Mouse (Mus musculus) kidney, adult 11 months (tissue): ENCODE results near the gene Zfc3h1.

ENCODE experiments used
- DNase-seq: peaks from one replicate; pipeline ENCODE4 v3.0.0; 2022

Zfc3h1 gene

DNA sequence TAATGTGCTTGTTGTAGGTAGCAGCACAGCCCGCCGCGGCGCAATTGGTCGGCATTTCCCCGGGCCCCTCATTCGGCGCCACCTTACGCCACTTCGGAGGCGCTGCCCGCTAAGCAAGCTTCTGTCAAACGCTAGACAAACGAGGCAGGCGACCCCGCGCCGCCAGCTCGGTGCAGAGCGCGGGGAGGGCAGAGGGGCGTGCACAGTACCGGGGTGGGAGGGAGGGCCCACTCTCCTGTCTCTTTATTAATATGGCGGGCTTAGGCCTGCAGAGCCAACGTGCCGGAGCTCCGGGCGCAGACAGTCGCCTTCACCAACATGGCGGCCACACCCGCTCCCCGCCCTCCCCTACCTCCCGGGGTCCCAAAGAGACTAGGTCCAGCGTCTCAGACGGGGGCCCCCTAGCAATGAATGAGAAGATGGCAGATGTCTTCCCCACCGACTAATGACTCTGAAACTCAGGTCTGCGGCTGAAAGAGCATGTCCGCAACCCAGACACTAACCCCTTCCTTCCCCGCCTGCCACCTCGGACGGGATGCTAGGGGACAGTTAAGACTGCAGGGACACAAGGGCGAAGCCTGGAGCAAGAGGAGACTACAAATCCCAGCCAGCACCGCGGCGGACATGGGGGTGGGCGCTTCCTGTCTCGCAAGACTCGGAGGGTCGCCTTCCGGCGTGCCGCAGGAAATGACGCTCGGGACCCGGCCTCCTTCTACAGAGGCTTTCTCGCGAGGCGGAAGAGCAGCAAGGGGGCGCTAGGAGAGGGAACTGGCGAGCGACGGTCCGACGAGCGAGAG, at the start of gene Zfc3h1, which contains the start of gene Thap2:
Gene Zfc3h1, plus strand, starts transcription at position 739 of the 797 bp plus-strand sequence.
Gene Thap2, minus strand, starts transcription at position 223 of the 797 bp plus-strand sequence.
- DNase-seq: peak; percentile 98

GRCm38 (mm10) chr10:115336901-115337300, 47.9 kb upstream of the Zfc3h1 start:
- no peak for DNase-seq

GRCm38 (mm10) chr10:115339820-115340328, 44.9 kb upstream of the Zfc3h1 start:
- no peak for DNase-seq

- no peak for DNase-seq
Measured at GRCm38 (mm10) chr10:115342771-115343425, 41.9 kb upstream of the Zfc3h1 start.

DNA sequence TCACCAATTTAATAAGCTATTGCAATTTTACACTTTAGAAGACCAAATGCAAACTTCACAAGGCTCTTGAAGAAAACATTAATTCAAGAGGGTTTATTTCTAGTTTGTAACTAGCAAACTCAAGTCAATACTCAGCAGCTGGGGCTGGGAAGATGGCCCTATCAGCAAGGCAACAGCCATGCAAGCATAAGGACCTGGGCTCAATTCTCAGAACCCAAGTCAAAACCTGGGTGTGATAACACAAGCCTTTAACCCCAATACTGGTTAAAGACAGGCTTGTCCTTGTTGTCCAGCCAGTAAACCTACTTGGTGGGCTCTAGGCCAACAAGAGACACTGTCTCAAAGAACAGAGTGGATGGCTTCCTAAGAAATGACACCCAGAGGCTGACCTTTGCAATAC, 38.3 kb upstream of the Zfc3h1 start:
- DNase-seq: no peak

- DNase-seq: no peak
Measured at GRCm38 (mm10) chr10:115348131-115348530, 36.6 kb upstream of the Zfc3h1 start.

DNA sequence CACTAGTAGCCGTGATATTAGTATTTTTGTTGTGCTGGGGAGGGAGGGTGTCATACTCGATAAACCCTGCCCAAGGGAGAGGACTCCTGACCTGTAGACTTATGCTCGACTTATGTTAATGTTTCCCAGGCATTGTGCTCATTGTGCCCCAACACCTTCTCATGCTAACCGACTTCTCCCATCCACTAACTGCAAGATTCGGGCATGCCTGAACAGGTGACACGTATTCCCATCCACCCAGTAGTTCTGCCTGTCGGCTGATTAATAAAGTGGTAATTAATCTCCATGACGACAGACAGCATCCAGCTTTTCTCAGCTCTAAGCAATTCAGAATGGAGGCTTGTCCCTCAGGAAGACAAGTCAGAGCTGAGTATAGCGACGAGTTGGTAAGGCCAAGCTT, 35.7 kb upstream of the Zfc3h1 start:
- peak; percentile 38 for DNase-seq

GRCm38 (mm10) chr10:115349509-115349908, 35.2 kb upstream of the Zfc3h1 start:
- peak; percentile 49 for DNase-seq

GRCm38 (mm10) chr10:115350810-115351397, 33.9 kb upstream of the Zfc3h1 start:
- no peak for DNase-seq

DNA sequence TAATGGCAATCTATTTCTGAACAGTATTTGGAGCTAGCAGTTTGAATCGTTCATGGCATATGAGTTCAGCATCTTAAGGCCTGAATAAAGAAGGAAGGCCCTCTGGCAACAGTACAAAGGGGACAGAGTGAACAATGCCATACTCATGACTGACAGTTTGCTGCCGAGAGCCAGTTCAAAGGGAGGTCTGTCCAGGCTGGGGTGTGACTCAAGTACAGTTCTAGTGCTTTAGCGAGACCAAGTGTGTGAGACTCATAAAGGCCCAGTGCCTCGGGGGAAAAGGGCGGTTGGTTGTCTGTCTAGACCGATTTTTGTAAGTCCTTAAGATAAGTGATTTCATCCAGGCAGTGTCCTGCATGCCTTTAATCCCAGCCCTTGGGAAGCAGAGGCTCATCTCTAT, 30.2 kb upstream of the Zfc3h1 start:
- DNase-seq: no peak

DNA sequence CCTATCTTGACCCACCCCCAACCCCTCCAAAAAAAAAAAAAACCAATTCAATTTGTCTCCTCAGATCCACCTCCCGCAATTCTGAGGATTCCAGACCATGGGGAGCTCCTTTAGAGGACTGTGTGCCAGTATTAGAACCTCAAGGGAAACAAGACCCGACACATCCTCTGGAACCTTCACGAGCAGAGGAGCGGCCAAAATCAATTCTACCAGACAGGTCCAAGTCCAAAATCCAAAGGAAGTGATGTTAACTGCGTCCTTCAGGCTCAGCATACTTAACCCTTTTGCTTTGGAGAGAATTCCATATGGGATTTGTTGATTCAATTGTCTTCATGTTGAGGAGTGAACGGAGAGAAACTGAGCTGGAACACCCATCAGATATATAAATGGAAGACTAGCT, 29.7 kb upstream of the Zfc3h1 start:
- no peak for DNase-seq

GRCm38 (mm10) chr10:115356106-115356505, 28.7 kb upstream of the Zfc3h1 start:
- DNase-seq: no peak

- DNase-seq: peak; percentile 45
Measured at GRCm38 (mm10) chr10:115358216-115358919, 26.4 kb upstream of the Zfc3h1 start.

DNA sequence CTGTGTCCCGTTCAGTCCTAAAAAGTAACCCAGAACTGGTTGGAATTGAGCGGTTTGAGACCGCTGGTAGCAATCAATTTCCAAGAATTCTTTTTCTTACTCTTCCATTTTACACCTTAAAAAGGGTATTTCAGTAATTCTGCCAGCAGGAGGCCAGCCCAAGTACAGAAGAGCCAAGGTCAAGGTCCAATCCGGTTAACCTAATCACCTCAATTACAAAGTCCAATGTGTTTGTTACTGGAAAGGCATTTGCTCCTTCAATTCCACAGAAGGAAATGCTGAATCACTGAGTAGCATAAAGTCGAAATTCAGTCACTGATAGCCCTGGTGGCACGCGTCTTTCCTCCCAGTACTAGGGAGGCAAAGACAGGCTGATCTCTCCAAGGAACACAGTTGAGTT, 25.7 kb upstream of the Zfc3h1 start:
- DNase-seq: peak; percentile 79

- peak; percentile 98 for DNase-seq
Measured at GRCm38 (mm10) chr10:115361840-115362622, 22.7 kb upstream of the Zfc3h1 start, which contains the start of gene Tmem19. Gene Tmem19 (minus strand): TSS chr10:115362501.

GRCm38 (mm10) chr10:115362623-115362964, 22.2 kb upstream of the Zfc3h1 start:
- no peak for DNase-seq

GRCm38 (mm10) chr10:115363151-115363550, 21.6 kb upstream of the Zfc3h1 start:
- DNase-seq: no peak

DNA sequence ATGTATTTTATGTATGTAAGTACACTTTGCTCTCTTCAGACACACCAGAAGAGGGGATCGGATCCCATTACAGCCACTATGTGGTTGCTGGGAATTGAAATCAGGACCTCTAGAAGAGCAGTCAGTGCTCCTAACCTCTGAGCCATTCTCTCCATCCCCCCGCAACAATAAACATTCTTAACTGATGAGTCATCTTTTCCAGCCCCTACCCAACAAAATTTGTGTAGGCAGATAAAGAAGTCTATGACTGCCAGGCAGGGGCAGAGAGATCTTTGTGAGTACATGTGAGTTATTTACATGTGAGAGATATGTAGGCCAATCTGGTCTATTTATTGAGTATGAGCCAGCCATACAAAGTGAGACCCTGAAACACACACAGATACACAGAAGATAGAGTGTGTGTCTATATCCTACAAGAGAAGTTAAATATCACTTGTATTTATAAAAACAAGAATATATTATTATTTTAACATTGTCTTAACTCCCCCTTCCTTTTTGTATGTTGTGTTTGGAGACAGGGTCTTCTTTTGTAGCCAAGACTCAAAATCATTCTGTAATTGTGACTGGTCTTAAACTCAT, 3.2 kb upstream of the Zfc3h1 start:
- DNase-seq: no peak

- DNase-seq: no peak
Measured at GRCm38 (mm10) chr10:115382846-115383643, 1.7 kb upstream of the Zfc3h1 start.

GRCm38 (mm10) chr10:115383644-115384220, 1.0 kb upstream of the Zfc3h1 start:
- DNase-seq: no peak
